Mouse (Mus musculus) neural tube, embryonic 14.5 days (tissue): Measurements from ENCODE around the gene Pym1. TPM values are rescaled to one million over a fixed set of nuclear protein-coding genes. Genes with fewer than 3 reads are reported as not detected.

Experiments used
- ATAC-seq: fragments of 200-750 bp; cut with Nextera tagmentation; 2 replicates; pipeline ENCODE4 v1.8.0; 2017; ENCODE audit warnings: low read depth, mild to moderate bottlenecking, moderate TSS enrichment, moderate library complexity
- H3K27ac ChIP-seq: fragments of 300-500 bp; sonication (generic); 2 replicates; pipeline ENCODE4 v1.5.1; 2014; ENCODE audit warnings: low read depth, mild to moderate bottlenecking, control low read depth, low read length, moderate library complexity, mixed read lengths
- H3K27me3 ChIP-seq: fragments of 300-500 bp; sonication (generic); 2 replicates; pipeline ENCODE4 v1.6.1; 2014; ENCODE audit warnings: low read length; ENCODE audit not compliant: control insufficient read depth, insufficient read depth
- H3K36me3 ChIP-seq: fragments of 300-500 bp; sonication (generic); 2 replicates; pipeline ENCODE4 v1.6.1; 2014; ENCODE audit warnings: low read length, mixed read lengths; ENCODE audit not compliant: control insufficient read depth, insufficient read depth
- H3K4me1 ChIP-seq: fragments of 300-500 bp; sonication (generic); 2 replicates; pipeline ENCODE4 v1.6.1; 2014; ENCODE audit warnings: low read length; ENCODE audit not compliant: control insufficient read depth, insufficient read depth
- H3K4me2 ChIP-seq: fragments of 300-500 bp; sonication (generic); 2 replicates; pipeline ENCODE4 v1.6.1; 2014; ENCODE audit warnings: mild to moderate bottlenecking, low read depth, low read length, control low read depth
- H3K4me3 ChIP-seq: fragments of 300-500 bp; sonication (generic); 2 replicates; pipeline ENCODE4 v1.5.1; 2014; ENCODE audit warnings: low read depth, low read length, control low read depth, mixed read lengths
- H3K9ac ChIP-seq: fragments of 300-500 bp; sonication (generic); replicated peaks from 2 replicates; pipeline ENCODE4 v1.6.1; 2014; ENCODE audit warnings: low read depth, mild to moderate bottlenecking, control low read depth, low read length, mixed read lengths
- H3K9me3 ChIP-seq: fragments of 300-500 bp; sonication (generic); 2 replicates; pipeline ENCODE4 v1.6.1; 2016; ENCODE audit warnings: low read length; ENCODE audit not compliant: control insufficient read depth
- WGBS: fragments of 180-500 bp; shearing (Covaris S2); extraction: QIAGEN DNeasy Blood & Tissue Kit; methylation state at CpG from one replicate; pipeline ENCODE4 v1.1.7; 2014; 5-methylcytosine and 5-hydroxymethylcytosine counted together
- polyA plus RNA-seq: library from polyadenylated mRNA; unstranded; fragments of >200 nt; fragmentation: Nextera tagmentation; extraction: Ambion mirVana; gene quantifications from 2 replicates; pipeline ENCODE4 v1.2.1, GENCODE M21; 2014

Pym1 gene
- 36.0 and 41.9 TPM in 2 replicates for polyA plus RNA-seq

- Histone ChIP-seq H3K27me3 (peaks cover 3% of the 10 kb centered on the region), H3K9me3 (no peaks in the 10 kb centered on the region), H3K9ac (peak within 1 kb of the TSS; percentile 77), H3K4me3 (peak within 1 kb of the TSS; percentile 76), H3K4me1 (peaks cover 12% of the 10 kb centered on the region), H3K4me2 (peak within 1 kb of the TSS; percentile 94), H3K36me3 (no peaks in the 10 kb centered on the region), H3K27ac (peak within 1 kb of the TSS; percentile 93)
- under 1% methylated on average over 36 of the region's 36 CpGs for WGBS
- peak; percentile 51 for ATAC-seq
Measured at GRCm38 (mm10) chr10:128747646-128748251, at the start of gene Pym1. Gene Pym1 (plus strand): TSS chr10:128747889.

GRCm38 (mm10) chr10:128699006-128699405 is 48.7 kb upstream of the Pym1 start:
- no peak for ATAC-seq
- Histone ChIP-seq H3K9ac (no peak overlapping the region), H3K27me3 (no peaks in the 10 kb centered on the region), H3K36me3 (no peaks in the 10 kb centered on the region), H3K4me2 (no peak overlapping the region), H3K9me3 (no peaks in the 10 kb centered on the region), H3K4me3 (no peak overlapping the region), H3K4me1 (peaks cover 10% of the 10 kb centered on the region), H3K27ac (no peak overlapping the region)
- 94% methylated on average over 5 of the region's 5 CpGs for WGBS

- Histone ChIP-seq H3K9ac (no peak overlapping the region), H3K4me1 (peaks cover 6% of the 10 kb centered on the region), H3K4me3 (no peak overlapping the region), H3K27me3 (no peaks in the 10 kb centered on the region), H3K4me2 (no peak overlapping the region), H3K36me3 (no peaks in the 10 kb centered on the region), H3K27ac (no peak overlapping the region), H3K9me3 (no peaks in the 10 kb centered on the region)
- ATAC-seq, result no peak
- 79% methylated on average over 11 of the region's 11 CpGs for WGBS
Measured at GRCm38 (mm10) chr10:128699611-128700010, 48.1 kb upstream of the Pym1 start.

- WGBS, result 94% methylated on average over 5 of the region's 5 CpGs
- H3K27me3 ChIP-seq, result no peaks in the 10 kb centered on the region
- H3K27ac ChIP-seq, result no peak overlapping the region
Measured at GRCm38 (mm10) chr10:128700712-128701111, 47.0 kb upstream of the Pym1 start.

GRCm38 (mm10) chr10:128702328-128703007 is 45.2 kb upstream of the Pym1 start:
- Histone ChIP-seq H3K27ac (no peak overlapping the region), H3K36me3 (no peaks in the 10 kb centered on the region), H3K27me3 (no peaks in the 10 kb centered on the region), H3K4me1 (0 out of 2 replicates have a peak, but pooled peaks cover 4% of the 10 kb centered on the region), H3K4me2 (no peak overlapping the region), H3K9ac (no peak overlapping the region), H3K9me3 (no peaks in the 10 kb centered on the region), H3K4me3 (no peak overlapping the region)
- WGBS, result 78% methylated on average over 6 of the region's 6 CpGs
- no peak for ATAC-seq

More at GRCm38 (mm10) chr10:128700712-128701111, 47.0 kb upstream of the Pym1 start:
- no peak overlapping the region for H3K9ac ChIP-seq
- no peaks in the 10 kb centered on the region for H3K36me3 ChIP-seq
- ATAC-seq, result no peak
- H3K4me2 ChIP-seq, result no peak overlapping the region
- H3K9me3 ChIP-seq, result no peaks in the 10 kb centered on the region
- H3K4me1 ChIP-seq, result 0 out of 2 replicates have a peak, but pooled peaks cover 4% of the 10 kb centered on the region
- H3K4me3 ChIP-seq, result no peak overlapping the region

GRCm38 (mm10) chr10:128703895-128704294 is 43.8 kb upstream of the Pym1 start, which contains the start of gene Pmel:
Gene Pmel (plus strand): TSS chr10:128704195.
- 21% methylated on average over 4 of the region's 4 CpGs for WGBS
- no peak for ATAC-seq

GRCm38 (mm10) chr10:128704491-128705316 is 43.0 kb upstream of the Pym1 start, which contains the start of gene Cdk2:
Gene Cdk2 (minus strand): TSS chr10:128705031.
- ATAC-seq, result peak; percentile 93
- Histone ChIP-seq H3K4me3 (peak within 1 kb of the TSS; percentile 65), H3K27ac (peak within 1 kb of the TSS; percentile 64), H3K4me1 (0 out of 2 replicates have a peak, but pooled peaks cover 4% of the 10 kb centered on the region), H3K27me3 (no peaks in the 10 kb centered on the region), H3K4me2 (peak within 1 kb of the TSS; percentile 89), H3K36me3 (no peaks in the 10 kb centered on the region), H3K9ac (peak within 1 kb of the TSS; percentile 52), H3K9me3 (no peaks in the 10 kb centered on the region)
- WGBS, result under 1% methylated on average over 60 of the region's 62 CpGs

More at GRCm38 (mm10) chr10:128703895-128704294, 43.8 kb upstream of the Pym1 start, which contains the start of gene Pmel:
- no peaks in the 10 kb centered on the region for H3K27me3 ChIP-seq
- peak within 1 kb of the TSS; percentile 64 for H3K27ac ChIP-seq
- no peaks in the 10 kb centered on the region for H3K36me3 ChIP-seq
- peak within 1 kb of the TSS; percentile 52 for H3K9ac ChIP-seq
- no peaks in the 10 kb centered on the region for H3K9me3 ChIP-seq
- H3K4me3 ChIP-seq, result peak within 1 kb of the TSS; percentile 65
- H3K4me2 ChIP-seq, result peak within 1 kb of the TSS; percentile 89
- H3K4me1 ChIP-seq, result 0 out of 2 replicates have a peak, but pooled peaks cover 4% of the 10 kb centered on the region

- no peak overlapping the region; the same call in 1 of the 2 replicates for H3K27ac ChIP-seq
Measured at GRCm38 (mm10) chr10:128705317-128705693, 42.4 kb upstream of the Pym1 start.

More at GRCm38 (mm10) chr10:128705317-128705693, 42.4 kb upstream of the Pym1 start:
- H3K4me1 ChIP-seq, result 0 out of 2 replicates have a peak, but pooled peaks cover 4% of the 10 kb centered on the region
- 8% methylated on average over 11 of the region's 11 CpGs for WGBS
- peak; percentile 45 for ATAC-seq
- H3K27me3 ChIP-seq, result no peaks in the 10 kb centered on the region
- peak overlapping the region; percentile 89 for H3K4me2 ChIP-seq
- no peaks in the 10 kb centered on the region for H3K36me3 ChIP-seq
- H3K4me3 ChIP-seq, result peak overlapping the region; percentile 65
- no peak overlapping the region; the same call in 1 of the 2 replicates for H3K9ac ChIP-seq
- H3K9me3 ChIP-seq, result no peaks in the 10 kb centered on the region
